Mouse (Mus musculus): ENCODE data around the gene Avpi1. TPM values are rescaled to one million over a fixed set of nuclear protein-coding genes. Genes with fewer than 3 reads are reported as not detected.

The Avpi1 gene
- total and polyA plus RNA-seq, 3 experiments, result 49.5 to 53.3 TPM; not detected in 1

GRCm38 (mm10) chr19:42118596-42118995 is 10.3 kb downstream of the Avpi1 start:
- no peak for TF ChIP-seq MYB (IDR thresholded peaks at IDR 0.05; ENCODE audit: low read depth, low read length)
- no peak for TF ChIP-seq ZC3H11A (IDR thresholded peaks at IDR 0.05; ENCODE audit: low read depth, low read length)
- no peak for TF ChIP-seq POLR2AphosphoS2 (IDR thresholded peaks at IDR 0.05; ENCODE audit: low read length)
- TF ChIP-seq NRF1 (IDR thresholded peaks at IDR 0.05; ENCODE audit: insufficient read depth, low read depth, low read length, poor library complexity, severe bottlenecking), result no peak
- no peak for TF ChIP-seq UBTF (IDR thresholded peaks at IDR 0.05; ENCODE audit: borderline replicate concordance, insufficient read depth, low read depth, low read length)
- TF ChIP-seq NELFE (IDR thresholded peaks at IDR 0.05; ENCODE audit: low read depth, low read length), result no peak
- TF ChIP-seq E2F4 (IDR thresholded peaks at IDR 0.05; ENCODE audit: borderline replicate concordance, low read depth, low read length), result no peak
- no peak for TF ChIP-seq ETS1 (IDR thresholded peaks at IDR 0.05; ENCODE audit: low read depth, low read length)
- TF ChIP-seq ZNF384 (IDR thresholded peaks at IDR 0.05; ENCODE audit: low read depth, low read length), result no peak
- TF ChIP-seq ZMIZ1 (IDR thresholded peaks at IDR 0.05; ENCODE audit: low read depth, low read length), result no peak
- no peak for TF ChIP-seq ELF1 (IDR thresholded peaks at IDR 0.05; ENCODE audit: low read depth, low read length)
- TF ChIP-seq TBP (IDR thresholded peaks at IDR 0.05; ENCODE audit: low read depth, low read length), result no peak
- TF ChIP-seq POLR2A (IDR thresholded peaks at IDR 0.05; ENCODE audit: control insufficient read depth in 1 of 2, insufficient read depth in 1 of 2, low read depth in 1 of 2, low read length in 2 of 2, poor library complexity in 1 of 2), result no peak
- no peak for TF ChIP-seq RCOR1 (IDR thresholded peaks at IDR 0.05; ENCODE audit: low read depth, low read length)
- TF ChIP-seq SIN3A (IDR thresholded peaks at IDR 0.05; ENCODE audit: low read length), result no peak
- TF ChIP-seq CTCF (IDR thresholded peaks at IDR 0.05 in 2 of 3, conservative IDR thresholded peaks at IDR 0.05 in 1 of 3; ENCODE audit: control insufficient read depth in 1 of 3, insufficient read depth in 1 of 3, low read depth in 2 of 3, low read length in 3 of 3, poor library complexity in 1 of 3, severe bottlenecking in 1 of 3), result no peak
- no peak for TF ChIP-seq CHD2 (IDR thresholded peaks at IDR 0.05; ENCODE audit: low read length)
- no peak for TF ChIP-seq POLR2AphosphoS5 (IDR thresholded peaks at IDR 0.05; ENCODE audit: borderline replicate concordance, low read depth, low read length)
- TF ChIP-seq MYC (IDR thresholded peaks at IDR 0.05; ENCODE audit: low read depth, low read length), result no peak
- Histone ChIP-seq H3K27me3 (ENCODE audit: control insufficient read depth in 1 of 2, insufficient read depth in 2 of 2, low read length in 2 of 2) (no peaks in the 10 kb centered on the region), H3K4me3 (ENCODE audit: control insufficient read depth in 1 of 2, insufficient read depth in 1 of 2, low read depth in 2 of 2, low read length in 2 of 2) (no peak overlapping the region), H3K36me3 (ENCODE audit: control insufficient read depth in 1 of 2, insufficient read depth in 2 of 2, low read length in 2 of 2) (peaks cover 0 to 10% of the 10 kb centered on the region in 2 experiments; a peak in 2 of 4 replicates), H3K9ac (ENCODE audit: control insufficient read depth, low read depth, low read length, poor library complexity, severe bottlenecking) (no peak overlapping the region), H3K9me3 (replicated peaks; ENCODE audit: insufficient read depth, low read length) (no peaks in the 10 kb centered on the region), H3K4me1 (ENCODE audit: control insufficient read depth in 1 of 2, insufficient read depth in 2 of 2, low read length in 2 of 2) (peaks cover 0 to 2% of the 10 kb centered on the region in 2 experiments; a peak in 1 of 4 replicates), H3K79me2 (ENCODE audit: control insufficient read depth, insufficient read depth, low read length, poor library complexity) (no peaks in the 10 kb centered on the region), H3K27ac (ENCODE audit: control insufficient read depth, low read depth, low read length) (no peak overlapping the region)
- no peak for DNase-seq (ENCODE audit: low read depth, low spot score)

- Histone ChIP-seq H3K27ac (ENCODE audit: control insufficient read depth, low read depth, low read length) (no peak overlapping the region), H3K4me3 (ENCODE audit: control insufficient read depth in 1 of 2, insufficient read depth in 1 of 2, low read depth in 2 of 2, low read length in 2 of 2) (no peak overlapping the region), H3K27me3 (ENCODE audit: control insufficient read depth in 1 of 2, insufficient read depth in 2 of 2, low read length in 2 of 2) (no peaks in the 10 kb centered on the region), H3K4me1 (ENCODE audit: control insufficient read depth in 1 of 2, insufficient read depth in 2 of 2, low read length in 2 of 2) (peaks cover 0 to 2% of the 10 kb centered on the region in 2 experiments; a peak in 1 of 4 replicates), H3K9me3 (replicated peaks; ENCODE audit: insufficient read depth, low read length) (no peaks in the 10 kb centered on the region), H3K36me3 (ENCODE audit: control insufficient read depth in 1 of 2, insufficient read depth in 2 of 2, low read length in 2 of 2) (peaks cover 0 to 10% of the 10 kb centered on the region in 2 experiments; a peak in 2 of 4 replicates), H3K9ac (ENCODE audit: control insufficient read depth, low read depth, low read length, poor library complexity, severe bottlenecking) (no peak overlapping the region), H3K79me2 (ENCODE audit: control insufficient read depth, insufficient read depth, low read length, poor library complexity) (no peaks in the 10 kb centered on the region)
- DNase-seq (ENCODE audit: low read depth, low spot score), result no peak
- TF ChIP-seq TBP (IDR thresholded peaks at IDR 0.05; ENCODE audit: low read depth, low read length) (no peak), RCOR1 (IDR thresholded peaks at IDR 0.05; ENCODE audit: low read depth, low read length) (no peak), E2F4 (IDR thresholded peaks at IDR 0.05; ENCODE audit: borderline replicate concordance, low read depth, low read length) (no peak), TCF12 (IDR thresholded peaks at IDR 0.05; ENCODE audit: low read depth, low read length) (no peak), MAZ (IDR thresholded peaks at IDR 0.05; ENCODE audit: low read depth, low read length) (no peak), MAFK (IDR thresholded peaks at IDR 0.05; ENCODE audit: borderline replicate concordance, low read depth, low read length) (no peak), POLR2AphosphoS2 (IDR thresholded peaks at IDR 0.05; ENCODE audit: low read length) (no peak), KAT2A (conservative IDR thresholded peaks at IDR 0.05; ENCODE audit: low read depth, low read length) (no peak), MXI1 (IDR thresholded peaks at IDR 0.05; ENCODE audit: low read depth, low read length) (no peak), GABPA (IDR thresholded peaks at IDR 0.05; ENCODE audit: low read depth, low read length) (no peak), GATA1 (IDR thresholded peaks at IDR 0.05; ENCODE audit: low read depth, low read length) (no peak), ZMIZ1 (IDR thresholded peaks at IDR 0.05; ENCODE audit: low read depth, low read length) (no peak), TAL1 (IDR thresholded peaks at IDR 0.05; ENCODE audit: low read length) (no peak), MEF2A (IDR thresholded peaks at IDR 0.05; ENCODE audit: extremely low read depth, insufficient replicate concordance, low read depth, low read length, poor library complexity, severe bottlenecking) (no peak), ETS1 (IDR thresholded peaks at IDR 0.05; ENCODE audit: low read depth, low read length) (no peak), ZKSCAN1 (IDR thresholded peaks at IDR 0.05; ENCODE audit: low read depth, low read length) (no peak), BHLHE40 (IDR thresholded peaks at IDR 0.05; ENCODE audit: borderline replicate concordance, low read depth, low read length) (no peak), POLR2A (IDR thresholded peaks at IDR 0.05; ENCODE audit: control insufficient read depth in 1 of 2, insufficient read depth in 1 of 2, low read depth in 1 of 2, low read length in 2 of 2, poor library complexity in 1 of 2) (no peak), RAD21 (IDR thresholded peaks at IDR 0.05; ENCODE audit: low read depth, low read length) (no peak), POLR2AphosphoS5 (IDR thresholded peaks at IDR 0.05; ENCODE audit: borderline replicate concordance, low read depth, low read length) (no peak)
These were observed 10.7 kb downstream of the Avpi1 start for GRCm38 (mm10) chr19:42118142-42118541.
